Mouse (Mus musculus) stomach, embryonic 14.5 days (tissue): ENCODE measurements at regions not wholly inside any gene's neighbourhood (a gene's known extent, or its start where the extent isn't known, plus 50 kb on each side); places are given as distances from the start of the nearest gene placed in this dataset.

Source experiments
- ATAC-seq: fragments of 200-750 bp; cut with Nextera tagmentation; 2 replicates; pipeline ENCODE4 v1.8.0; 2017; ENCODE audit warnings: low read depth, moderate TSS enrichment; ENCODE audit not compliant: insufficient number of reproducible peaks, insufficient read depth, low FRiP score
- H3K27ac ChIP-seq: fragments of 300-500 bp; sonication (generic); 2 replicates; pipeline ENCODE4 v1.5.1; 2014; ENCODE audit warnings: mild to moderate bottlenecking, low read length, moderate library complexity, mixed read lengths
- H3K27me3 ChIP-seq: fragments of 300-500 bp; sonication (generic); 2 replicates; pipeline ENCODE4 v1.6.1; 2014; ENCODE audit warnings: low read length, control low read depth, mixed read lengths; ENCODE audit not compliant: control insufficient read depth, insufficient read depth
- H3K36me3 ChIP-seq: fragments of 300-500 bp; sonication (generic); 2 replicates; pipeline ENCODE4 v1.6.1; 2014; ENCODE audit warnings: mild to moderate bottlenecking, control low read depth, low read length, moderate library complexity, mixed read lengths; ENCODE audit not compliant: control insufficient read depth, insufficient read depth
- H3K4me1 ChIP-seq: fragments of 300-500 bp; sonication (generic); 2 replicates; pipeline ENCODE4 v1.6.1; 2014; ENCODE audit warnings: low read length, control low read depth, mixed read lengths; ENCODE audit not compliant: control insufficient read depth, insufficient read depth
- H3K4me2 ChIP-seq: fragments of 300-500 bp; sonication (generic); replicated peaks from 2 replicates; pipeline ENCODE4 v1.6.1; 2014; ENCODE audit warnings: low read depth, low read length, control low read depth
- H3K4me3 ChIP-seq: fragments of 300-500 bp; sonication (generic); 2 replicates; pipeline ENCODE4 v1.5.1; 2014; ENCODE audit warnings: low read depth, low read length, control low read depth
- H3K9ac ChIP-seq: fragments of 300-500 bp; sonication (generic); replicated peaks from 2 replicates; pipeline ENCODE4 v1.6.1; 2014; ENCODE audit warnings: low read depth, mild to moderate bottlenecking, control low read depth, low read length, moderate library complexity, mixed read lengths
- H3K9me3 ChIP-seq: fragments of 300-500 bp; sonication (generic); 2 replicates; pipeline ENCODE4 v1.6.1; 2016; ENCODE audit warnings: low read depth, low read length, control low read depth; ENCODE audit not compliant: control insufficient read depth
- WGBS: fragments of 180-500 bp; shearing (Covaris S2); extraction: QIAGEN DNeasy Blood & Tissue Kit; methylation state at CpG from one replicate; pipeline ENCODE4 v1.1.7; 2014; 5-methylcytosine and 5-hydroxymethylcytosine counted together

DNA sequence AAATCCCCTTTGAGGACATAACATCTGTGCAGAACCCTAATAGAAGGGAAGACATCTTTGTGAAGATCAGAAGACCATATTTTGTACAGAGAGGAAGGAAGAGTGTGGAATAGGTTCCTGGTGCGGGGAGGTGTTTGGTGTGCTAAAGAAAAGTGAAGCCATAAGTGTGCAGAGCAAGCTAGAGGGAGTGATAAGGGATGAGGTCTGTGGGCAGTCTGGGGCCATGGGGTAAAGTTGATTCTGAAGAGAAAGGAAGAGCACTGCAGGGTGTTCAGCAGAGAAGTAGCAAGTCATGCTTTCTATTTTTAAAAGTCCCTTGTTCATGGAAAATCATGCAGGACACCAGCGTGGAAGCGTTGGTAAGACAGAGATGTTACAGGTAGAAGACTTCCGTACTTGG, 161.8 kb upstream of the Tll1 start:
- Histone ChIP-seq H3K9ac (no peak overlapping the region), H3K4me3 (no peak overlapping the region), H3K4me2 (no peak overlapping the region), H3K9me3 (no peaks in the 10 kb centered on the region), H3K27ac (no peak overlapping the region), H3K27me3 (no peaks in the 10 kb centered on the region), H3K4me1 (peaks cover 5% of the 10 kb centered on the region; the same call in 1 of the 2 replicates), H3K36me3 (no peaks in the 10 kb centered on the region)
- WGBS: 93% methylated on average over 4 of the region's 4 CpGs
- no peak for ATAC-seq

DNA sequence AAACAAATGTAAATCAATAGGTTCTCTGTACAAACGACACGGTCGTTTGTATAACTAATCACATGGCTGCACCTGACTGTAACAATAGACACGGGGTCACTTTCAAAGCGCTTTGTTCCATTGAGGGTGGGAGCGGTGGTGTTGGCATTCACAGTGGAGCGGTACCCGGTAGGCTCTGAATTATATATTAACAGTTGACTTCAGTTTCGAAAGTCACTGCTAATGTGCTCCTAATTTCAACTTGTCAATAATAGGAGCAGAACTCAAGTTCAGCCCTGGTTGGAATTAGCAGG, 160.8 kb upstream of the Tll1 start:
- Histone ChIP-seq H3K27me3 (no peaks in the 10 kb centered on the region), H3K36me3 (no peaks in the 10 kb centered on the region), H3K4me2 (0 out of 2 replicates have a peak overlapping the region, but pooled peaks have one; percentile 3), H3K9ac (no peak overlapping the region), H3K9me3 (no peaks in the 10 kb centered on the region), H3K4me1 (peaks cover 5% of the 10 kb centered on the region; the same call in 1 of the 2 replicates), H3K4me3 (no peak overlapping the region), H3K27ac (no peak overlapping the region)
- peak; percentile 50; the same call in 1 of the 2 replicates for ATAC-seq
- 50% methylated on average over 9 of the region's 9 CpGs for WGBS

DNA sequence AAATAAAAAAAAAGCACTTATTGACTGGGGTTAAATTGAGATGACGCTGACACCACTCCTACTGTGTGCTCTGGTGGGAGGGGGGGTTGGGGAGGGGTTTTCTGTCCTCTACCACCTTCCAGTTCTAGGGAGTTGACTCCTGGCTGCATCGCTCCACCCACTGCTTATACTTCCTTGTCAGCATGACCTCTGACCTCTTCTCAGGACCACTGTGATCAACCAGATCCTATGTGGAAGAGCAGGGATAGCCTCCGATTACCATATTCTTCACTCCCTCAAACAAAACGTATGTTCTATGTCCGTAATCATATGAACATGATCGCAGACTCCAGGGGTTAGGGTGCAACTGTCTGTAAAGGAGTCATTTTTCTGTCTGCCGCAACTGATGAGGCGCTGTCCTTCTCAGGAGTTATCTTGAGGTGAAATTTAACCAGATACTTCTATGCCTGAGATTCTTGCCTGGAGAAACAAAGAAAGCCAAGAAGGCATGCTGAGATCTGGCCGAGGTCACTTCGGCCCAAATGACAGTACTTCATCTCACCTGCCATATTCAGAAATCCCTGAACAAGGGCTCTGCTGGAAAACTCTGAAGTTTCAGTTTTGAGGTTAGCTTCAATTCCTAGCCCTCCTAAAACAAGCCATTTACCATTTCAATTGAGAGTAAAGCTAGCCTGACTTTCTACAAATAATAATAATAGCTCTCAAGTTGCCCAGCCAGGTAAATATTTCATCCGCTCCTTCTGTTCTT, 160.3 kb upstream of the Tll1 start:
- no peaks in the 10 kb centered on the region for H3K36me3 ChIP-seq
- 68% methylated on average over 11 of the region's 11 CpGs for WGBS
- no peak overlapping the region for H3K4me3 ChIP-seq
- peaks cover 5% of the 10 kb centered on the region; the same call in 1 of the 2 replicates for H3K4me1 ChIP-seq
- no peak overlapping the region for H3K9ac ChIP-seq
- 0 out of 2 replicates have a peak overlapping the region, but pooled peaks have one; percentile 3 for H3K4me2 ChIP-seq
- H3K9me3 ChIP-seq: no peaks in the 10 kb centered on the region
- no peaks in the 10 kb centered on the region for H3K27me3 ChIP-seq
- no peak for ATAC-seq
- no peak overlapping the region for H3K27ac ChIP-seq

DNA sequence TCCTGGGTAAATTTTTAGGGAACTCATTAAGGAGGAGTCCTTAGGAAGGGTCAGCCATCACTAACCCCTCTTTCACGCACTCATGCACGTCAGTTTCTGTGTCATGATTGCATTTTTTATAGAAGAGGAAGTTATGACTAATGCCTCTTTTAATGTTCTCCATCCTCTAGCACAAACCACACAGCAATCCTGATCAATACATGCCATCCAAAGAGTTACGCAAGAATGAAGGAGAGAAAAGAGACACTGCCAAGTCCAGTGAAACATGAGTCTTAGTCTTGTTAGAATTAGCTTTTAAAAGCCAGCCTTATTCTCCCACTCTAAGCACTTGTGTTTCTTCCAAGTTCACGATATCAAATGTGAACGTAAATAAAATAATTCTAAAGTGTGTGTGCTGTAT, 151.0 kb upstream of the Tll1 start:
- no peak overlapping the region for H3K27ac ChIP-seq
- no peak overlapping the region for H3K4me3 ChIP-seq
- no peak for ATAC-seq
- no peaks in the 10 kb centered on the region for H3K9me3 ChIP-seq
- 88% methylated on average over 5 of the region's 5 CpGs for WGBS
- no peaks in the 10 kb centered on the region for H3K27me3 ChIP-seq
- no peak overlapping the region for H3K9ac ChIP-seq
- no peaks in the 10 kb centered on the region for H3K36me3 ChIP-seq
- no peak overlapping the region for H3K4me2 ChIP-seq
- H3K4me1 ChIP-seq: no peaks in the 10 kb centered on the region

DNA sequence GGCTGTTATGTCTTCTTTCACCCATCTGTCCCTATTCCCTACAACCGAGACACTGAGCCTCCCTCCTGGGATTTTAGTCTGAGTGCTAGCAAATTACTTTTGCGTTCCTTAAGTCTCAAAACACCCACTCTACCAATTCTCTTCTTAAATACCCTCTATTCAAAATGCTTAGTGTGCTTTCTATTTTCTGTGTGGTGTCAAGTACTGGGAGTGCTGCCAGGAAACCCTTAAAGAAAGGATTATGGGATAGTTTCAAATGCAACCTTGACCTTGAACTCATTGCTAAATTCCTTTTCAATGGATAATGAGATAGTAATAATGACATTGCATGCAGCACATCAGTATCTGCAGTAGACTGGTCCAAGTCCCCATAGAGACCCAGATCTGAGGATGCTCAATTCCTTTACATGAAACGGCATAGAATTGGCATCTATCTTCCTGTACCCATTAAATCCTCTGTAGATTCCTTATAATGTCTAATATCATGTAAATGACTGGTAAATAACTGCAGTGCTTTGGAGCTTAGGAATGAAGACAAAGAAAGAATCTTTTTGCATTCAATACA, 142.1 kb upstream of the Tll1 start:
- no peak overlapping the region for H3K4me2 ChIP-seq
- WGBS: 69% methylated on average over 3 of the region's 3 CpGs
- H3K9me3 ChIP-seq: no peaks in the 10 kb centered on the region
- no peak overlapping the region for H3K4me3 ChIP-seq
- no peaks in the 10 kb centered on the region for H3K27me3 ChIP-seq
- H3K4me1 ChIP-seq: no peaks in the 10 kb centered on the region
- H3K36me3 ChIP-seq: no peaks in the 10 kb centered on the region
- no peak overlapping the region for H3K9ac ChIP-seq
- H3K27ac ChIP-seq: no peak overlapping the region
- ATAC-seq: no peak

DNA sequence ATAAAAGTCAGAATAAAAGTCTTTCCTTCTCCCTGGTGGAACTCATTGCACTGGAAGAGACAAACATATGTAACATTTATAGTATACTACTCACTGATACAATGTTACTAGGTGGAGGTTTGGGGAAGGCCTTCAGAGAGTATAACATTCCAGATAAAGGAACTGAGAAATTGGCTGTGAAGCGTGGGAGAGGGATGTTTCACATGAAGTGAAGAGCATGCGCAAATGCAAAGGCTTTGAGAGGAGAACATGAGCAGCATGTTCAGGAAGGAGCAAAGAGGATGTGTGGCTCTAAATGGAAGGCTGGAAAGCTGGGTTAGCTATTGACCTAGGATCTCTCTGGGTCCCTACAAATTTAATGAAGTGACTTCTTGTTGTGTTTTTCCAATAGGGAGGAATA, 141.4 kb upstream of the Tll1 start:
- Histone ChIP-seq H3K4me3 (no peak overlapping the region), H3K9me3 (no peaks in the 10 kb centered on the region), H3K27me3 (no peaks in the 10 kb centered on the region), H3K4me2 (no peak overlapping the region), H3K4me1 (no peaks in the 10 kb centered on the region), H3K9ac (no peak overlapping the region), H3K27ac (no peak overlapping the region), H3K36me3 (no peaks in the 10 kb centered on the region)
- 85% methylated on average over 2 of the region's 2 CpGs for WGBS
- ATAC-seq: no peak

DNA sequence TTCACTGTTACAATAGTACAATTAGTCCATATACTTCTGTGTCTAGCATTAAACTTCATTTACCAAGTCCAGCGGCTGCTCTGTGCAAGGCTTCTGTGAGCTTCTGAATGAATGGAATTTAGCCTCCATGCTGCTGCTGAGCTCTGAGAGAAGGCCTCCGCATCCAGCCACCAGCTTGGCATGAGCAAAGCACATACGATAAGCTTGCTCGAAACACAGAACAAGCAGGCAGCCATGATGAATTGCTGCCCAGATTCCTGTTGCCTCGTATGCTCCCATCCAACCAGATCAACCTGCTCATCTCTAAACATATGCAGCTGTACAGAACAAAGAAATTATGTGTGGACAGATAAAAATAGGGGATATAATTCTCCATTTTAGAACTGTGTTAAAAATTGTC, 140.4 kb upstream of the Tll1 start:
- H3K9me3 ChIP-seq: no peaks in the 10 kb centered on the region
- WGBS: 65% methylated on average over 5 of the region's 5 CpGs
- ATAC-seq: no peak
- no peak overlapping the region for H3K4me2 ChIP-seq
- H3K36me3 ChIP-seq: no peaks in the 10 kb centered on the region
- no peak overlapping the region for H3K9ac ChIP-seq
- H3K27me3 ChIP-seq: no peaks in the 10 kb centered on the region
- H3K4me1 ChIP-seq: no peaks in the 10 kb centered on the region
- H3K27ac ChIP-seq: no peak overlapping the region
- H3K4me3 ChIP-seq: no peak overlapping the region

DNA sequence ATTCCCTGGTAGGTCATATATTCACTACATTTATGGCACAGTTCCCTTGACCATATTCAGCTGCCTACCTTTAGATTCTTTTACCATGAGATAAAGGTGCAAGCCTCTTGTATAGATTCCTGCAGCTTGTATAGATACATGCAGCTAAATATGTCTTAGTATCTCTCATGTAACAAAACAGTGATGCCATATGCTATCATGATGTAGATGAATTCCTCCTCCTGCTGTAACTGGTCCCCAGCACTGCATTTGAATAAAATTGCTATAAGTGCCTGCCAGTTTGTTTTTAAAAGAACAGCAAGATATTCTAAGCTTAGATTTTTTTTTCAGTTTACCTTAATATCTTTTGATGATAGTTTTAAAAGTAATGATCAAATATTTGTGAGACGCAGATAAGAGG, 138.9 kb upstream of the Tll1 start:
- Histone ChIP-seq H3K27ac (no peak overlapping the region), H3K9me3 (no peaks in the 10 kb centered on the region), H3K27me3 (no peaks in the 10 kb centered on the region), H3K4me2 (no peak overlapping the region), H3K9ac (no peak overlapping the region), H3K36me3 (no peaks in the 10 kb centered on the region), H3K4me1 (no peaks in the 10 kb centered on the region), H3K4me3 (no peak overlapping the region)
- WGBS: 67% methylated on average over 1 of the region's 1 CpGs
- no peak for ATAC-seq

DNA sequence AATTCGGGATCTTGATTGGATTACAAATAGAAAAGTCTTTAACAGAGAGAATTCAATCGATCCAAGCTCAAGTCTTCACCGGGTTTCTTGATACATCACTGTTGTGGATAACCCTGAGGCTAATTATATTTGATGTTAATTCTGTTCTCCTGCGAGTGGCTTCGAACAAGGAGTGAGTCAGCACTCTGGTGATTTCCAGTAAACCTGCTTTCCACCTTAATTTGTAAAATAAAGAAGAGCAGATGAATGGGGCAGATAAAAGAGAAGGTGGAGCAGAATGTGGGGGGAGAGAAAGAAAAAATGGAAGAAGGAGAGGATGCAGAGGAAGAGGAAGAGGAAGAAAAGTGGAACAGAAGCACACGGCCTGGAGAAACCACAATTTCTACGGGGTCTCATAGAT, 137.5 kb upstream of the Tll1 start:
- H3K27me3 ChIP-seq: no peaks in the 10 kb centered on the region
- no peaks in the 10 kb centered on the region for H3K4me1 ChIP-seq
- no peak overlapping the region for H3K9ac ChIP-seq
- no peak overlapping the region for H3K27ac ChIP-seq
- H3K9me3 ChIP-seq: no peaks in the 10 kb centered on the region
- H3K4me2 ChIP-seq: no peak overlapping the region
- no peak overlapping the region for H3K4me3 ChIP-seq
- 85% methylated on average over 7 of the region's 7 CpGs for whole genome bisulfite sequencing
- H3K36me3 ChIP-seq: no peaks in the 10 kb centered on the region
- ATAC-seq: no peak
